Comparison of ENCODE assay signal across 26 mouse cellular contexts in genomic region chr9:88379057-88379456, GRCm38 (mm10). TPM values are rescaled to one million over a fixed set of nuclear protein-coding genes. Genes with fewer than 3 reads are reported as not detected.
DNase-seq lines count a peak whose midpoint lies in the region; ATAC-seq and TF ChIP-seq lines count a peak whose summit lies in the region.
"Had no signal": no experiment of that assay in that cellular context is flagged by ENCODE, and none has a peak within 500 bp of the region (broad histone marks: within the 10 kb centered on the region; RNA-seq: fewer than 3 reads in every experiment).

No protein-coding gene starts in this region.

- no peak for TF ChIP-seq CTCF in MEL (IDR thresholded peaks at IDR 0.05 in 2 of 3, conservative IDR thresholded peaks at IDR 0.05 in 1 of 3; ENCODE audit: control insufficient read depth in 1 of 3, insufficient read depth in 1 of 3, low read depth in 2 of 3, low read length in 3 of 3, poor library complexity in 1 of 3, severe bottlenecking in 1 of 3)

- 0 out of 2 replicates have a peak, but pooled peaks have one; percentile 17 for ATAC-seq in granulocyte monocyte progenitor cell, adult 5-6 weeks (replicated peaks; ENCODE audit: poor library complexity, severe bottlenecking)
- ATAC-seq: forebrain, embryonic 14.5 days; forebrain, embryonic 16.5 days had no signal

- peaks cover 16 to 22% of the 10 kb centered on the region in 2 experiments for H3K4me1 ChIP-seq in MEL (ENCODE audit: control insufficient read depth in 1 of 2, insufficient read depth in 2 of 2, low read length in 2 of 2)
- H3K4me1 ChIP-seq in megakaryocyte, embryonic 14.5 days, result peaks cover 49% of the 10 kb centered on the region
- H3K4me1 ChIP-seq in limb, embryonic 10.5 days, result no peaks in the 10 kb centered on the region
- H3K4me1 ChIP-seq: embryonic facial prominence, embryonic 13.5 days; embryonic facial prominence, embryonic 15.5 days; forebrain, embryonic 10.5 days; forebrain, embryonic 12.5 days had no signal

- H3K79me2 ChIP-seq in MEL (ENCODE audit: control insufficient read depth, insufficient read depth, low read length, poor library complexity), result no peaks in the 10 kb centered on the region

- no peak overlapping the region for H3K9ac ChIP-seq in MEL (ENCODE audit: control insufficient read depth, low read depth, low read length, poor library complexity, severe bottlenecking)
- H3K9ac ChIP-seq: embryonic facial prominence, embryonic 13.5 days; embryonic facial prominence, embryonic 15.5 days; forebrain, embryonic 12.5 days had no signal

- H3K27ac ChIP-seq in MEL (ENCODE audit: control insufficient read depth, low read depth, low read length), result peak overlapping the region; percentile 22; the same call in 1 of the 2 replicates
- no peak overlapping the region for H3K27ac ChIP-seq in limb, embryonic 10.5 days
- H3K27ac ChIP-seq: embryonic facial prominence, embryonic 13.5 days; embryonic facial prominence, embryonic 15.5 days; forebrain, embryonic 10.5 days; forebrain, embryonic 12.5 days had no signal

- 92% methylated on average over 3 of the region's 3 CpGs for WGBS in limb, embryonic 10.5 days

- no peak for TF ChIP-seq RAD21 in MEL (IDR thresholded peaks at IDR 0.05; ENCODE audit: low read depth, low read length)

- TF ChIP-seq POLR2A in MEL (IDR thresholded peaks at IDR 0.05; ENCODE audit: control insufficient read depth in 1 of 2, insufficient read depth in 1 of 2, low read depth in 1 of 2, low read length in 2 of 2, poor library complexity in 1 of 2), result no peak

- no peaks in the 10 kb centered on the region for H3K27me3 ChIP-seq in MEL (ENCODE audit: control insufficient read depth in 1 of 2, insufficient read depth in 2 of 2, low read length in 2 of 2)
- H3K27me3 ChIP-seq in megakaryocyte, embryonic 14.5 days (replicated peaks), result no peaks in the 10 kb centered on the region
- no peaks in the 10 kb centered on the region for H3K27me3 ChIP-seq in limb, embryonic 10.5 days (ENCODE audit: low read depth, poor library complexity, severe bottlenecking)
- H3K27me3 ChIP-seq: CH12.LX; embryonic facial prominence, embryonic 13.5 days; embryonic facial prominence, embryonic 15.5 days; forebrain, embryonic 12.5 days had no signal

- TF ChIP-seq EP300 in MEL (IDR thresholded peaks at IDR 0.05; ENCODE audit: low read depth in 1 of 2, low read length in 2 of 2), result peak; percentile 73 to 82

- DNase-seq in 416B (ENCODE audit: low read depth) (peak; percentile 55), MEL (ENCODE audit: low read depth, low spot score) (peak; percentile 42)
- no peak for DNase-seq in frontal cortex, adult 2 months (ENCODE audit: extremely low spot score in 1 of 2, low spot score in 1 of 2)
- no peak for DNase-seq in limb, embryonic 10.5 days (ENCODE audit: low spot score)
- no peak for DNase-seq in natural killer cell, adult 2 months (ENCODE audit: low spot score in 2 of 2)
- DNase-seq in neural tube, embryonic 10.5 days (ENCODE audit: extremely low spot score, low spot score), result no peak
- DNase-seq: adrenal gland, adult 2 months; adrenal gland, postnatal 10 days; adrenal gland, postnatal 25 days; cerebellum, adult 11 months; cerebellum, adult 2 months; cerebellum, adult 9-10 months; cerebellum, postnatal 10 days; cerebellum, postnatal 25 days; embryo, embryonic 11 days had no signal

- H3K36me3 ChIP-seq in MEL (ENCODE audit: control insufficient read depth in 1 of 2, insufficient read depth in 2 of 2, low read length in 2 of 2), result peaks cover 4 to 24% of the 10 kb centered on the region in 2 experiments
- H3K36me3 ChIP-seq in megakaryocyte, embryonic 14.5 days (replicated peaks; ENCODE audit: low read length), result peaks cover 65% of the 10 kb centered on the region
- H3K36me3 ChIP-seq in limb, embryonic 10.5 days, result peaks cover 32% of the 10 kb centered on the region

- no peak overlapping the region; a peak in 1 of 4 replicates for H3K4me3 ChIP-seq in MEL (ENCODE audit: control insufficient read depth in 1 of 2, insufficient read depth in 1 of 2, low read depth in 2 of 2, low read length in 2 of 2)
- H3K4me3 ChIP-seq in megakaryocyte, embryonic 14.5 days (replicated peaks), result peak overlapping the region; percentile 93
- H3K4me3 ChIP-seq in limb, embryonic 10.5 days, result no peak overlapping the region
- H3K4me3 ChIP-seq: embryonic facial prominence, embryonic 13.5 days; embryonic facial prominence, embryonic 15.5 days; erythroblast, embryonic 14.5 days; forebrain, embryonic 10.5 days; forebrain, embryonic 12.5 days had no signal

- H3K9me3 ChIP-seq in MEL (replicated peaks; ENCODE audit: insufficient read depth, low read length), result no peaks in the 10 kb centered on the region
- H3K9me3 ChIP-seq in megakaryocyte, embryonic 14.5 days, result no peaks in the 10 kb centered on the region
- no peaks in the 10 kb centered on the region for H3K9me3 ChIP-seq in limb, embryonic 10.5 days (replicated peaks)
- H3K9me3 ChIP-seq: embryonic facial prominence, embryonic 13.5 days; embryonic facial prominence, embryonic 15.5 days; forebrain, embryonic 10.5 days; forebrain, embryonic 12.5 days; G1E had no signal

TF ChIP-seq in MEL, 35 proteins besides CTCF, POLR2A, EP300 and RAD21:
- TF ChIP-seq ETS1 (IDR thresholded peaks at IDR 0.05; ENCODE audit: low read depth, low read length), result peak; percentile 73
- peak; percentile 59; the same call in 1 of the 2 replicates for TF ChIP-seq TCF12 (IDR thresholded peaks at IDR 0.05; ENCODE audit: low read depth, low read length)
- TF ChIP-seq ZNF384 (IDR thresholded peaks at IDR 0.05; ENCODE audit: low read depth, low read length), result no peak
- TF ChIP-seq GATA1 (IDR thresholded peaks at IDR 0.05; ENCODE audit: low read depth, low read length), result peak; percentile 89
- TF ChIP-seq RCOR1 (IDR thresholded peaks at IDR 0.05; ENCODE audit: low read depth, low read length), result peak; percentile 89
- TF ChIP-seq MYB (IDR thresholded peaks at IDR 0.05; ENCODE audit: low read depth, low read length), result 0 out of 2 replicates have a peak, but pooled peaks have one; percentile 53

RNA-seq across cellular contexts. Expression of gene Nt5e, which starts 52.1 kb away (rescaled TPM):
- total RNA-seq in MEL (2012; rRNA removed), result 0.03 and 0.12 TPM in 2 replicates
- polyA plus RNA-seq in MEL (2012; ENCODE audit: insufficient read depth in 1 of 2, insufficient read length in 2 of 2, low read depth in 1 of 2, low replicate concordance in 2 of 2, missing spikeins in 1 of 2), result under 1 TPM in 1 of 2 experiments, not detected in 1; 0.19 TPM
- total RNA-seq in granulocyte monocyte progenitor cell, adult 5-6 weeks (2014; fragmentation: Nextera tagmentation), result 0.21 TPM in 1 of 2 replicates, not detected in the other
- total RNA-seq in granulocyte monocyte progenitor cell, adult 5-6 weeks (2017), result 1.6 and 1.9 TPM in 2 replicates
- 11.9 and 45.6 TPM in 2 replicates for polyA plus RNA-seq in megakaryocyte, embryonic 14.5 days (2012; ENCODE audit: insufficient read depth, low replicate concordance)
- polyA plus RNA-seq in frontal cortex, adult 2 months (2012; rRNA removed), result 7.5 and 8.5 TPM in 2 replicates
- 0.97 and 1.6 TPM in 2 replicates for polyA plus RNA-seq in limb, embryonic 10.5 days (2016; fragmentation: Nextera tagmentation; extraction: Ambion mirVana)
- polyA plus RNA-seq: erythroblast, embryonic 14.5 days; G1E had no signal

RNA-seq across cellular contexts. Expression of gene Snx14, which starts 59.7 kb away (rescaled TPM):
- total RNA-seq in MEL (2012; rRNA removed), result 11.1 and 12.7 TPM in 2 replicates
- polyA plus RNA-seq in MEL (2012; ENCODE audit: insufficient read depth in 1 of 2, insufficient read length in 2 of 2, low read depth in 1 of 2, low replicate concordance in 2 of 2, missing spikeins in 1 of 2), result 10 to 100 TPM; 16.9 to 83.1 TPM
- 39.3 and 45.3 TPM in 2 replicates for total RNA-seq in granulocyte monocyte progenitor cell, adult 5-6 weeks (2014; fragmentation: Nextera tagmentation)
- 18.1 and 18.9 TPM in 2 replicates for total RNA-seq in granulocyte monocyte progenitor cell, adult 5-6 weeks (2017)
- 2.3 and 3.0 TPM in 2 replicates for polyA plus RNA-seq in megakaryocyte, embryonic 14.5 days (2012; ENCODE audit: insufficient read depth, low replicate concordance)
- 46.2 and 53.4 TPM in 2 replicates for polyA plus RNA-seq in frontal cortex, adult 2 months (2012; rRNA removed)
- 17.6 and 18.9 TPM in 2 replicates for polyA plus RNA-seq in limb, embryonic 10.5 days (2016; fragmentation: Nextera tagmentation; extraction: Ambion mirVana)

Comparison
In these comparisons a context has a peak if more than half of its experiments do, and no peak if none do; other contexts are left out.
1. DNase-seq: peak in 416B (single experiment) and MEL (single experiment); none in frontal cortex, adult 2 months (0 of 2), limb, embryonic 10.5 days (single experiment), natural killer cell, adult 2 months (0 of 2) and neural tube, embryonic 10.5 days (single experiment).